Mouse (Mus musculus) B cell, adult 67 days (primary cell): ENCODE data around the gene Ntf5. TPM values are rescaled to one million over a fixed set of nuclear protein-coding genes. Genes with fewer than 3 reads are reported as not detected.

Experiments
- total RNA-seq, 2 experiments: library from RNA; stranded (reverse); gene quantifications; 4 replicates each; pipeline ENCODE4 v1.2.4; 2023

Ntf5 gene
- total RNA-seq, result not detected

DNA sequence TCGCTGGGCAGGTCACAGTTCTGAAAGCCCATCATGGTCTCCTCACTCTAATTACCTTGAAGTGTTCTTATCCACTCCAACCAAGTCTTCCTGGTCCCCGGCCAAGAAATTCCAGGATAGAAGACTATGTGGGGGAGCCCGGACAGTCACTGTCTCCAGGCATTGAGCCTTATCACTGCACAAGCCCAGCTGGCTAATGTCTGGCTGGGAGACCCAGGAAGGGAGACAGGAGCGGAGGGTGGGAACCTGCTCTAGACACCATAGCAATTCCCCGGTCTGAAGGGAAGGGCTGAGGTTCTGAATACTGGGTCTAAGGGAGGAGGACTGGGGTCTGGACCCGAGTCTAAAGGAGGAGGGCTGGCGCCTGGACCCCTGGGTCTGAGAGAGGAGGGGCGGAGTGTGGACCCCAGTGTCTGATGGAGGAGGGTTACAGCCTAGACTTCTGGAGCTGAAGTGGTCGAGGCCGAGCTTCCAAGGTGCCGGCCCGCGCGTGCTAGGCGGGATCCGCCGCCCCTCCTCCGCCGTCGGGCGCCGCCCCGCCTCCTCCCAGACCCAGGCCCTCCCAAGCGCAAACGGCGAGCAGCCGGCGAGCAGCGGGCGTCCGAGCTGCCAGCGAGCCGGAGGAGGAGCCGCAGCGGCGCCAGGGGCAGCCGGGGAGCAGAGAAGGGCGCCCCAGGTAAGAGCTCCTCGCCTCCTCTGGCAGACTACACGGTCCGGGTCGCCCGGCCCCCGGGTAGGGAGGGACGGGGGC, at the start of gene Ntf5:
Gene Ntf5, plus strand, starts transcription at position 583 of the 751 bp plus-strand sequence.

DNA sequence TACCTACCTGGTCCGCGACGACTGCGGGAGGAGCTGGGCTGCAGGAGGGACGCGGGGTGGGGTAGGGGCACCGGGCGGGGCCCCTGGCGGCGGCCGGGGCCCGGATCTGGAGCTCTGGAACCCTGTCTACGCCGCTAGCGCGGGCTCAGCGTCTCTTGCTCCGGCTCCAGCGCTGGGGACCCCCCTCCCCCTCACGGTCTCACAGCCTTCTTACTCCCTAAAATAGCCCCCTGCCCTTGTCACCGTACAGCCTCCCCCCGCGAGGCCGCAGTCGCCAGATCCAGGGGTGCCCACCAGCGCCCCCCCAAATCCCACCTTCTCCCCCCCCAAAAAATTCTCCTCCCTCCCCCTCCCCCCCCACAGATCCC, 46.9 kb upstream of the Ntf5 start, which contains the start of gene Ppfia3:
Gene Ppfia3, minus strand, starts transcription at position 368 of the 368 bp plus-strand sequence.

DNA sequence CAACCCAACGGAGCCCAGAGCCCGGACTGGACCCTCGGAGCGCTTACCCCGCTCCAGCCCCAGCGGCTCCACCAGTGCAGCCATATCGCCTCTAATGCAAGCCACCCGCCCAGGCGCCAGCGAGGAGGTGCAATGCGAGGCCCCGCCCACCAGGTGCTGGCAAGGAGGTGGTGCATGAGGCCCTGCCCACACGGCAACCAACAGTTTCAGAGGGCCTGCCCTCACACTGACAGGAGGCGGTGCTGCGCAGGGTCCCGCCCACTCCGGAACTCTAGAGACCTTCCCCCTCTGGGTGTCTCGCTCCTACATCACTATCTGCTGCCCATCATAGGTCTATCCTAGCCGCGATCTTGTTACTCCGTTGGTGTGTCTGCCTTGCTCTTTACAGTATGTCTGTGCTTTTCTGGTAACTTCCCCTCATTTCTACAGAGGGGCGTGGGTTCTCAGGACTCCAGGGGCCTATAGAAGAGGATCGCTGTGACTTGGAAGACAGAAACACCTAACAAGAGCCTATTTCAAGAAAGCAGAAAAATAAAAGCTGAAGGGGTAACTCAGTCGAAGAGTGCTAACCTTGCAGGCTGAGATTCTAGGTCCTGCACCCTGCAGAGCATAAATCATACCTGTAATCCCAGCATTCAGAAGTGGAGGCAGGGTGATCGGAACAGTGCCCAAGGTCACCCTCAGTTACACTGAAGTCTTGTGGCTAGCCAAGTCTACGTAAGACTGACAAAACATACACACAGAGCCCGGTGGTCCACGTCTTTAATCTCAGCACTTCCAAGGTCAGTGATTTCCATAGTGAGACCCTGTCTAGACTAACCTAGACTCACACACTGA, 42.8 kb upstream of the Ntf5 start, which contains the start of gene Lin7b:
Gene Lin7b, minus strand, starts transcription at position 109 of the 837 bp plus-strand sequence.

DNA sequence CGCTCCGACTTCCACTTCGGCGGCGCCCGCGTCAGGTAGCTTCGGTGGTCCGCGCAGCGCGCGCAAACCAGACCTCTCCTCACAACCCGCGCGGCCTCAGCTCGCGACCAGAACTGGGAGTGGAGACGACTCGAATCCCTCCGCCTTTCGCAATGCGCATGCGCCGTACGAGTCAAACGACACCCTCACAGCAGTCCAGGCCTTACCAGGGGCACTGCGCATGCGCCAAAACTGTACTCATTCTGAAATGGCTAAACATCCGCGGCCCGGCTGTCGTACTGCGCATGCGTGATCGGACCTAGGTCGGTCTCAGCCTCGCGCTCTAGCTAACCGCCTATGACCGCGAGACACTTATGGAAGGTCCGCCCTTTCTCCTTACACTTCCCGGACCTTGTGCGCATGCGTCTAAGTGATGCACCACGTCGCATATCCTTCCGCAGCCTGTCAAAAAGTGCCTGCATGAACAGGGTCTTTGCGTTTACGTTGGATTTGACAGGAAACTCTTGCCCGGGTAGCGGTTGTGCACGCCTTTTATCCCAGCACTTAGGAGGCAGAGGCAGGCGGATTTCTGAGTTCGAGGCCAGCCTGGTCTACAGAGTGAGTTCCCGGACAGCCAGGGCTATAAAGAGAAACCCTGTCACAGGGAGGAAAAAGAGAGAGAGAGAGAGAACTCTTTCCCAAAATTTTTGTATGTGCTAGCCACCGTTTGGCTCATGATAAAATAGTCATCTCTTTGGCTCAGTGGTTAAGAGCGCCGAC, 17.7 kb upstream of the Ntf5 start, which contains the start of gene Snrnp70:
Gene Snrnp70, minus strand, starts transcription at position 165 of the 759 bp plus-strand sequence.

DNA sequence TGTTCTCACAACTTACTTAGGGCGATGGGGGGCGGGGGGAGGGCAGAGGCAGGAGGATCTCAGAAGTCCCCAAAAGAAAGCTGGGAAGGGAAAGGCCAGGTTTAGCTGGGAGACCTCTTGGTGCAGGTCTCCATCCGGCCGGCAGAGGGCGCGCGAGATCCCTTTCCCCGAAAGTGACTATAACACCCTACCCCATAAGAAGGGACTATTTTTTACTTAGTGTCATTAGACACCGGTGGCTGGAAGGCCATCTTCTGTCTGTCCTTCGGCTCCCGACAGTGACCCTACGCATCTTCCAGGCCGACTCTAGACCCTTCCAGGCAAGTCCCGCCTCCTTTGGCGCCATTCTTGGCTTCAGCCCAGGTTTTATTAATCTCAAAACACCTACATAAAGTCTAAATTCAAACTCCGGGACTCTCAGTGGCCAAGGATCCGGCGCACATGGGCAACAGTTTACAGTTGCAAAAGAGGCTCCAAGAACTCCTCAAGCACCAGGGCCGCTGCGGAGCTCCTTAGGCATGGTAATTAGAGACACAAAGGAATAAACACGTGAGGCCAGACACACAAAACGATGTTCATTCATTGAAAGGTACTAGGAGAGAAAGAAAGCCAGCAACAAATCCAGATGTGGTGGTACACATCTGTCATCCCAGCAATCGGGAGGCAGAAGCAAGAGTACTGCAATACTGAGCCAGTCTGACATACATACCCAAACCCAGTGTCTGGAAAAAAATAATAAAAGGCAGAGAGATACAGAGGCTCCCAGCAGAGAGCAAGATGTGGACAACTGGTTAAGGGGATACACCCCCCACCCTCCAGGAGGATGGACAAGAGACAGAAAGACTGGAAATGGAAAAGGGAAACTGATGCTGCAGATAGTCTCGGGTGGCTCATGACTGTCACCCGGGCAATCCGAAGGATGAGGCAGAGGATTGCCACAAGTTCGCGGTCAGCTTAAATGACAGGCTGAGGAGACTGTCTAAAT, 8.1 kb upstream of the Ntf5 start, which contains the start of gene Kcna7:
Gene Kcna7, plus strand, starts transcription at position 563 of the 985 bp plus-strand sequence.

DNA sequence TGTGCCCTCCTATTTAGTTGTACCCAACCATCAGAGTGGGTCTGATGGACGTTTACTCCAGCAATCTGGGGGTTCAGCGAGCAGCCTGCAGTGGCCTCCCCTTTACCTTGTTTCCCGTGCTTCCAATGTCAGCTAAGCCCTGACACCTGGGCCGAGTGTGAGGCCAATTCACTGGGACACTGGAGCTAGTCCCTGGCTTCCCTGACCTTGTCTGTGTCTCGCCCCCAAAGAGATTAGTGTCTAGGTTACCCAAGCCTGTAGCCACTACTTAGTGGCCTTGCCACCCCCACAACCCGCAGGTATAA, 7.1 kb downstream of the Ntf5 start, which contains the start of gene Lhb:
Gene Lhb, plus strand, starts transcription at position 206 of the 305 bp plus-strand sequence.

DNA sequence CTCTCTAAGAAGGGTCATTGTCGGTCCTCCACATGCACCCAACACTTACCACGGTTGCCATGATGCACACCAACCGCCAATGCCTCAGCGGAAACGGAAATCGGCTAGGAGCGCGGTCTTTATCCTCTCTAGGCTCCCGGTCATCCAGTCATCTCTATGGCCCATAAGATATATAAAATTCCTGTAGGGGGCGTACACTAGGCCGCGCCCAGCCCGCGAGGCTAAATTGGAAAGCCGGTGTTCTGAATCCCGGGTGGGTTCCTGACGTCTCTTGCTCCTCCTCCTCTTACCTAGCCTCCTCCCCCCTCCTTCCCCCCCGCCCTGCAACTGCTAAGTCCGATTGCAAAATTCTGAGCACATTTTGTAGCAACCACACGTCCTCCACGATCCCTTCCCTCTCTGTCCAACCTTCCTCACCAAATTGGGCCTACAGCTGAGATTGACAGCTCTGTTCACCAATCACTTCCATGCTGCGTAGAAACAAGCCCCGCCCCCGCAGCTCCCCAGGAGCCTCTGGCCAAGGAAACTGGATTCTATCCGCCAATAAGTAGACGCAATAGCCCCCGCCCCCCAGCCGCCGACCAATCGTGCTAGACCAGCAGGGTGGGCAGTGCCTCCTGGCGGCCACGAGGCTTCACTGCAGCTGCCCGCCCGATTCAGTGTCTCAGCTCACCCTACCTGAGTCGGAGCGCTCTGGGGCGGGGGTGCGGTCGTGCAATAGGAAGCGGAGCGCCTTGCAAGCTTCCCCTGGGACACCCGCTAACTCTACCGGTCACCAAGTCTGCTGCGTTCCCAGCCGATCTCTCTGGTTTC, 20.9 kb downstream of the Ntf5 start, which contains the start of gene Gys1:
Gene Gys1, plus strand, starts transcription at position 642 of the 813 bp plus-strand sequence.

DNA sequence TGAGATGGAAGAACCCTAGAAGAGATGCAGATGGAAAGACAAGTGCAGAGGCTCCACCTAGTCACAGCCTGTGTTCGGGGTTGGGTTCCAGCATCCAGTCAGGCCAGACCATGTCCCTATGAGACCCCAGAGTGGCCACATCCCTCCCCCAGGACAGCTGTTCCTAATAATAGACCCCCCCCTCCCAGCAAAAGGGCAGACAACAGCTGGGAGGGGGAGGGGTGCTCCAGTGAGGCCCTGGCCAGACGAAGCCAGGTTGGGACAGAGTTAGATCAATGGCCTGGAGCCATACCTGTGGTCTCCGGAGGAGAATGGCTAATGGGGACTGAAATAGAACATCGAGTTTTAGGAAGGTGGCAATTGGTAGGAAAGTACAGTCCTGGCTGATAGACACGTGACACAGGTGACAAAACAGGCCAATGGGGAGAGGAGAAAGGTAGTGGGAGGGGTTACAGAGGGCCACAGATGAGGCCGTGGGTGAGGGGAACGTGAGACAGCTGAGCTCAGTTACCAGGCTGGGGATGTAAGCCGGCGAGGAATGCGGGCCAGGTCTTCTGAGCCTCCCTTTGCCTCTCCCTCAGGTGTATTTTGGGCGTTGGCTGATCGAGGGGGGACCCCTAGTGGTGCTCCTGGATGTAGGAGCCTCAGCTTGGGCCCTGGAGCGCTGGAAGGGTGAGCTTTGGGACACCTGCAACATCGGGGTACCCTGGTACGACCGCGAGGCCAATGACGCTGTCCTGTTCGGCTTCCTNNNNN, 24.2 kb downstream of the Ntf5 start, which contains the start of gene Ruvbl2:
Gene Ruvbl2, minus strand, starts transcription at position 576 of the 756 bp plus-strand sequence.

DNA sequence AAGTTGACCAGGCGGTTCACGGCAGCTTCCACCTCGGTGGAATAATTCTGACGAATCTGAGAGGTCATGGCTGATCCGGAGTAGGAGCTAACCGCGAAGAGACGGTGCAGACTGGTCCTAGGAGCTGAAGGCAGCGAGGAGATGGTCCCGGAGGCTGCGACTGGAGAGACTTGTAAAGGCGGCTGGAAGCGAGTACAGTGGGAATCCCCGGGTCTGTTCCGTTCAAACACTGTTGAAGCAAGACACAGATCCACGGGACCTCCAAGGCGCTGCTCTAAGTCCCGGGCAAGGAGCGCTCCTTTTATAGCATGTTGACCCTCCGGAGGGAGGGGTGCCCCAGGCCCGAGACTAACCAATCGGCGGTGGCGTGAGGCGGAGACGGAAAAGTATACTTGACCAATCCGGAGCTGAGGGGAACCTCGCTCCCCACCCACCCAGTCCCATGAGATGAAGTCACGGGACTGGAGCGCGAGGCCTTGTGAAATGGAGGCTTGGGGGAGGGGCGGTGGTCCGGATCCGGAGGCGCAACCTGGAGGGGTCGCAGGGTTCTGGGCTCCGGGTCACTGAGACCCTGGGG, 46.2 kb downstream of the Ntf5 start, which contains the start of gene Ftl1:
Gene Ftl1, minus strand, starts transcription at position 321 of the 577 bp plus-strand sequence.

DNA sequence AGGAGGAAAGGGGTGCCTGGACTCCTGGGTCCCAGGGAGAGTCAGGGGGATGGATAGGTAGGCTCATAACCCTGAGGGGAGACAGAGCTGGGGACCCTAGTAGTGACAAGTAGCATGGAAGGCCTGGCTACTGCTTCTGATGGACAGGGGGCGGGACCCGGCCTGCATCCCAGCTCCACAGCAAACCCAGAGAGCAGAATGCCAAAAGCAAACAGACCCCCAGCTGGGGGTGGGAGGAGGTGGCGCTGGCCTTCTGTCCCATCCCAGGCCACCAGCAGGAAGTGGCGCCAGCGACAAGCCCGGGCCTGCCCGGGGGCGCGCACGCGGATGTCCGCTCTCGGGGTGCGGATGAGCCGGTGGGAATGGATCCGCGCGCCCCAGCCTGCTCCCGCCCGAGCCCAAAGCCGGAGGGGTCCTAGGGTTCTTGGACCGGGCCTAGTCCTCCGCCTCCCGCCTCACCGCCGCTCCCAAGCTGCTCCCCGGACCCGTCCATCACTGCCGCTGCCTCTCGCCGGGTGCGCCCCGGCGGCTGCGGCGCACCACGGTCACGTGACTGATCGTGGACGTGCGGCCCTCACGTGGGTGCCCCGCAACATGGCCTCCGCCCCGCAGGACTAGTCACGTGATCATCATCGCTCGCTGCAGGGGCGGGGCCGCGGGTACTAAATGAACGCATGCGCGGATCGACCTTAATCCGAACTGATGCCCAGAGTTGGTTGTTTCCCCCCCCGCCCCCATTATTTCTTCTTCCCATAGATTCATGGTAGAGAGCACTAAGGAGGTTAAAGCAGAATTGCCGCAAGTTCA, 53.0 kb downstream of the Ntf5 start, which contains the start of gene Bax:
Gene Bax, minus strand, starts transcription at position 616 of the 807 bp plus-strand sequence.

Other genes starting within 250 kb of the Ntf5 start
- not detected for gene Slc17a7, start 249.7 kb upstream of the Ntf5 start, total RNA-seq
- not detected for gene Gfy, start 234.1 kb upstream of the Ntf5 start, total RNA-seq
- gene Pth2, start 232.7 kb upstream of the Ntf5 start, total RNA-seq, result not detected
- 1 to 10 TPM in 1 of 2 experiments, under 1 TPM in 1; 0.46 to 1.1 TPM for gene Ccdc155, start 208.8 kb upstream of the Ntf5 start, total RNA-seq
- gene Dkkl1, start 201.5 kb upstream of the Ntf5 start, total RNA-seq, result 1 to 10 TPM in 1 of 2 experiments, under 1 TPM in 1; 0.83 to 2.3 TPM
- not detected for gene Tead2, start 197.9 kb upstream of the Ntf5 start, total RNA-seq
- 1,000 to 10,000 TPM; 1,836 to 1,886 TPM for gene Cd37, start 174.6 kb upstream of the Ntf5 start, total RNA-seq
- gene Slc6a16, start 172.6 kb upstream of the Ntf5 start, total RNA-seq, result not detected
- gene Slc6a21, start 136.2 kb upstream of the Ntf5 start, total RNA-seq, result 1 to 10 TPM; 1.1 to 1.9 TPM
- gene Trpm4, start 79.9 kb upstream of the Ntf5 start, total RNA-seq, result 10 to 100 TPM in 1 of 2 experiments, 1 to 10 TPM in 1; 8.6 to 16.3 TPM
- gene Hrc, start 78.4 kb upstream of the Ntf5 start, total RNA-seq, result not detected
- gene Ppfia3, start 46.7 kb upstream of the Ntf5 start, total RNA-seq, result under 1 TPM in 1 of 2 experiments, not detected in 1; 0.17 TPM
- gene Lin7b, start 43.1 kb upstream of the Ntf5 start, total RNA-seq, result 1 to 10 TPM; 1.2 to 1.5 TPM
- gene Snrnp70, start 18.0 kb upstream of the Ntf5 start, total RNA-seq, result 100 to 1,000 TPM; 614 to 615 TPM
- gene Kcna7, start 8.0 kb upstream of the Ntf5 start, total RNA-seq, result not detected
- not detected for gene Lhb, start 7.1 kb downstream of the Ntf5 start, total RNA-seq
- 10 to 100 TPM; 21.3 to 24.4 TPM for gene Gys1, start 21.1 kb downstream of the Ntf5 start, total RNA-seq
- 10 to 100 TPM; 48.0 to 56.3 TPM for gene Ruvbl2, start 24.4 kb downstream of the Ntf5 start, total RNA-seq
- gene Ftl1, start 46.2 kb downstream of the Ntf5 start, total RNA-seq, result 100 to 1,000 TPM; 609 to 629 TPM
- 100 to 1,000 TPM; 113 to 118 TPM for gene Bax, start 53.2 kb downstream of the Ntf5 start, total RNA-seq
- gene Tulp2, start 68.2 kb downstream of the Ntf5 start, total RNA-seq, result not detected
- 1 to 10 TPM in 1 of 2 experiments, not detected in 1; 3.7 TPM for gene Gm45808, start 73.1 kb downstream of the Ntf5 start, total RNA-seq
- 1 to 10 TPM; 3.3 to 5.3 TPM for gene Dhdh, start 75.1 kb downstream of the Ntf5 start, total RNA-seq
- 10 to 100 TPM; 78.3 to 83.7 TPM for gene Nucb1, start 96.7 kb downstream of the Ntf5 start, total RNA-seq
- gene Ppp1r15a, start 112.6 kb downstream of the Ntf5 start, total RNA-seq, result 1,000 to 10,000 TPM in 1 of 2 experiments, 100 to 1,000 TPM in 1; 780 to 1,130 TPM
- gene Plekha4, start 112.6 kb downstream of the Ntf5 start, total RNA-seq, result 1 to 10 TPM; 2.5 to 2.8 TPM
- gene Hsd17b14, start 141.2 kb downstream of the Ntf5 start, total RNA-seq, result 1 to 10 TPM in 1 of 2 experiments, not detected in 1; 8.0 TPM
- gene Bcat2, start 156.5 kb downstream of the Ntf5 start, total RNA-seq, result 10 to 100 TPM; 28.7 to 47.2 TPM
- gene Fgf21, start 201.8 kb downstream of the Ntf5 start, total RNA-seq, result not detected
- not detected for gene Fut1, start 203.6 kb downstream of the Ntf5 start, total RNA-seq
- not detected for gene Izumo1, start 208.1 kb downstream of the Ntf5 start, total RNA-seq
- not detected for gene Rasip1, start 213.8 kb downstream of the Ntf5 start, total RNA-seq
- gene Mamstr, start 226.3 kb downstream of the Ntf5 start, total RNA-seq, result not detected